Mouse (Mus musculus) cerebellum, adult 9-11 months (tissue): ENCODE measurements around the gene Pde6h.
A peak's percentile ranks its signal among the peaks of the same experiment; 100 is the strongest.

ENCODE experiments used
- DNase-seq: peaks from one replicate; pipeline ENCODE4 v3.0.0; 2022

Gene Pde6h

GRCm38 (mm10) chr6:136912751-136913265 is 10.8 kb upstream of the Pde6h start:
- no peak for DNase-seq

- no peak for DNase-seq
Measured at GRCm38 (mm10) chr6:136913384-136914126, 10.1 kb upstream of the Pde6h start.

- no peak for DNase-seq
Measured at GRCm38 (mm10) chr6:136914234-136914633, 9.4 kb upstream of the Pde6h start.

- no peak for DNase-seq
Measured at GRCm38 (mm10) chr6:136915721-136916395, 7.8 kb upstream of the Pde6h start.

GRCm38 (mm10) chr6:136917885-136918284 is 5.7 kb upstream of the Pde6h start:
- DNase-seq = no peak

- DNase-seq = peak; percentile 30
Measured at GRCm38 (mm10) chr6:136920320-136921257, 3.0 kb upstream of the Pde6h start.

- no peak for DNase-seq
Measured at GRCm38 (mm10) chr6:136921601-136922000, 2.0 kb upstream of the Pde6h start.

GRCm38 (mm10) chr6:136922080-136922479 is 1.6 kb upstream of the Pde6h start, which contains the start of gene Erp27:
Gene Erp27, minus strand, starts transcription at chr6:136922180.
- DNase-seq = no peak

- no peak for DNase-seq
Measured at GRCm38 (mm10) chr6:136922871-136923270, 761 bp upstream of the Pde6h start.

- DNase-seq = no peak
Measured at GRCm38 (mm10) chr6:136925049-136925448, 1.4 kb downstream of the Pde6h start.

- no peak for DNase-seq
Measured at GRCm38 (mm10) chr6:136927626-136928025, 4.0 kb downstream of the Pde6h start.

GRCm38 (mm10) chr6:136930677-136931076 is 7.0 kb downstream of the Pde6h start:
- no peak for DNase-seq

- no peak for DNase-seq
Measured at GRCm38 (mm10) chr6:136931246-136931645, 7.6 kb downstream of the Pde6h start.

GRCm38 (mm10) chr6:136934068-136934467 is 10.4 kb downstream of the Pde6h start:
- DNase-seq = no peak

- DNase-seq = no peak
Measured at GRCm38 (mm10) chr6:136935233-136935632, 11.6 kb downstream of the Pde6h start.

GRCm38 (mm10) chr6:136936361-136936760 is 12.7 kb downstream of the Pde6h start:
- DNase-seq = no peak

GRCm38 (mm10) chr6:136937117-136937516 is 13.5 kb downstream of the Pde6h start:
- no peak for DNase-seq

GRCm38 (mm10) chr6:136938331-136939126 is 14.9 kb downstream of the Pde6h start:
- no peak for DNase-seq

- DNase-seq = no peak
Measured at GRCm38 (mm10) chr6:136939326-136940187, 15.9 kb downstream of the Pde6h start.

- no peak for DNase-seq
Measured at GRCm38 (mm10) chr6:136940188-136940960, 16.7 kb downstream of the Pde6h start.
